Mouse (Mus musculus) left cerebral cortex, adult 11 months (tissue): Measurements from ENCODE around the gene Vill.

Experiments used
- DNase-seq: peaks from one replicate; pipeline ENCODE4 v3.0.0; 2022; ENCODE audit warnings: low spot score

Gene Vill

DNA sequence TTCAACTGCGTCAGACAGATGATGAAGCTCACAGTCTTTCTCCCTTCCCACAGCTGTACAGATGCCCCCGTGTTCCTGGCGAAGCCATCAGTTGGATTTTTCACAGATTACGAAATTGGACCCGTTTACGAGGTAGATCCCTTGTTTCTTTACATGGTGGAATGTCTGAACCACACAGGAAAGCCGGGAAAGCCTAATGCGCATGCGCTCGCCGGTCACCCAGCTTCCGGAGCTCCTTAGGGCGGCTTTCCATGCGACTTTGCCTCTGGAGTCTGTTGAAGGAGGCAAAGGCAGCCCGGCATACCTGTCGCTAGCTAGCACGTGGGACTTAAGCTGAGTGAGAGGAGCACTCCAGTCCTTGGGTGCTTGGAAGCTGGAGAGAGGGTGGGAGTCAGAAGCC, 62.3 kb downstream of the Vill start:
- DNase-seq, result no peak

DNA sequence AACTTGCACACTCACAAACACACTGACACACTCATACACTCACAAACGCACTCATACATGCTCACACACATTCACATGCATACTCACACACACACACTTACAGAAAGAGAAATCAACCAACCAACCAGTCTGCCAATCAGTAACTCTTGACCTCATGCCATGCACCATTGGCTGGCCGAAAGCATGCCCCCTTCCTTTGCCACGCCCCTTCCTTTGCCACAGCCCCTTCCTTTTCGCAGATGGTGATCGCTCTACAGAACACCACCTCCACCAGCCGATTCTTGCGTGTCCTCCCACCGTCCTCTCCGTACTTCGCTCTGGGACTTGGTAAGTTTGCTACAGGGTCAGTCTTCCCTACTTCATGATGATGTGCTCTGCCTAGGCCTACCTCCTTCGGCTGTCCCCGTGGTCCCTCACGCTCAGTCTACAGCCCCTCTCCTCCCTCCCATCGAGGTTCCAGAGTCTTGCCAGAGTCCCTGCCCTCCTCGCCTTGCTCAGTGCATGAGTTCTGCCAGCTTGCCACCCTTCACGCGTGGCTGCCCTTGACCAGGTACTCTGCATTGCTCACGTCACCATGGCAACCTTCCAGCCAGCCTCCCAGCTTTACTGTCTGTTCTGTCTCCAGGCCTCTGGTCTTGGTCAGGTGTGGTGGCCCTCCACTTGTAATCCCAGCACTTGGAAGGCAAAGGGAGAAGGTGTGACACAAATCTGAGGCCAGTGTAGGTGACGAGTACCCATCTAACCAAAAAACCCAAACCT, 67.0 kb downstream of the Vill start:
- DNase-seq, result no peak

DNA sequence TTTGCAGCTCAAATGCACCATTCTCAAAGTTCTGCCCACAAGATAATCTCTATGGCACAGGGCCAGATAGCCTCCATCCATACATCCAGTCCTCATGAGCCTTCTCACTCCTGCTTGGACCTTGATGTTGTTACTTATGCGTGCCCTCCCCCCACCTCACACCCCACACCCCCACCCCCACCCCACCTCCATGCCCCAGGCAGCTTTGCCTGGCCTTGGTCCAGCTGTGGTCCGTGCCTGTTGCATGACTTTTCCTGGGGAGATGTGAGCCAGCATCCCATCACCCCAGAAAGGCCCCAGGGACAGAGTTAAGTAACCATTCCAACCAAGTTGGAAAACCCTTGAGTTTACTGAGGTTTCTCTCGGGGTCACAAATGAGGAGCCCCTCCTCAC, 67.6 kb downstream of the Vill start:
- DNase-seq, result no peak
